Mouse (Mus musculus) neural tube, embryonic 15.5 days (tissue): ENCODE measurements around the gene Slc35e4. TPM values are rescaled to one million over a fixed set of nuclear protein-coding genes. Genes with fewer than 3 reads are reported as not detected.
"Not testable (repeated sequence)": the region's sequence is repeated elsewhere in the genome, so short reads cannot be mapped to it uniquely, and the experiment has no call there.

Experiments
- ATAC-seq: fragments of 200-750 bp; cut with Nextera tagmentation; 2 replicates; pipeline ENCODE4 v1.8.0; 2017; ENCODE audit warnings: mild to moderate bottlenecking, moderate TSS enrichment, moderate library complexity; ENCODE audit not compliant: low FRiP score
- H3K27ac ChIP-seq: fragments of 300-500 bp; sonication (generic); replicated peaks from 2 replicates; pipeline ENCODE4 v1.5.1; 2015; ENCODE audit warnings: mild to moderate bottlenecking, inconsistent platforms
- H3K27me3 ChIP-seq: fragments of 300-500 bp; sonication (generic); replicated peaks from 2 replicates; pipeline ENCODE4 v1.6.1; 2015; ENCODE audit warnings: inconsistent platforms
- H3K36me3 ChIP-seq: fragments of 300-500 bp; sonication (generic); 2 replicates; pipeline ENCODE4 v1.6.1; 2015; ENCODE audit warnings: inconsistent platforms
- H3K4me1 ChIP-seq: fragments of 300-500 bp; sonication (generic); 2 replicates; pipeline ENCODE4 v1.6.1; 2015; ENCODE audit warnings: inconsistent platforms
- H3K4me2 ChIP-seq: fragments of 300-500 bp; sonication (generic); 2 replicates; pipeline ENCODE4 v1.6.1; 2015; ENCODE audit warnings: inconsistent platforms, mild to moderate bottlenecking, moderate library complexity
- H3K4me3 ChIP-seq: fragments of 300-500 bp; sonication (generic); replicated peaks from 2 replicates; pipeline ENCODE4 v1.5.1; 2015; ENCODE audit warnings: mild to moderate bottlenecking, inconsistent platforms
- H3K9ac ChIP-seq: fragments of 300-500 bp; sonication (generic); replicated peaks from 2 replicates; pipeline ENCODE4 v1.6.1; 2015; ENCODE audit warnings: mild to moderate bottlenecking, inconsistent platforms
- H3K9me3 ChIP-seq: fragments of 300-500 bp; sonication (generic); replicated peaks from 2 replicates; pipeline ENCODE4 v1.6.1; 2016; ENCODE audit warnings: inconsistent platforms
- WGBS: fragments of 180-500 bp; shearing (Covaris S2); methylation state at CpG from one replicate; pipeline ENCODE4 v1.1.7; 2015; ENCODE audit warnings: mixed read lengths; 5-methylcytosine and 5-hydroxymethylcytosine counted together
- polyA plus RNA-seq: library from polyadenylated mRNA; unstranded; fragments of >200 nt; fragmentation: Nextera tagmentation; extraction: Ambion mirVana; gene quantifications from 2 replicates; pipeline ENCODE4 v1.2.1, GENCODE M21; 2015

The Slc35e4 gene
- polyA plus RNA-seq, 1 experiment from 2014 or later = 19.8 TPM

DNA sequence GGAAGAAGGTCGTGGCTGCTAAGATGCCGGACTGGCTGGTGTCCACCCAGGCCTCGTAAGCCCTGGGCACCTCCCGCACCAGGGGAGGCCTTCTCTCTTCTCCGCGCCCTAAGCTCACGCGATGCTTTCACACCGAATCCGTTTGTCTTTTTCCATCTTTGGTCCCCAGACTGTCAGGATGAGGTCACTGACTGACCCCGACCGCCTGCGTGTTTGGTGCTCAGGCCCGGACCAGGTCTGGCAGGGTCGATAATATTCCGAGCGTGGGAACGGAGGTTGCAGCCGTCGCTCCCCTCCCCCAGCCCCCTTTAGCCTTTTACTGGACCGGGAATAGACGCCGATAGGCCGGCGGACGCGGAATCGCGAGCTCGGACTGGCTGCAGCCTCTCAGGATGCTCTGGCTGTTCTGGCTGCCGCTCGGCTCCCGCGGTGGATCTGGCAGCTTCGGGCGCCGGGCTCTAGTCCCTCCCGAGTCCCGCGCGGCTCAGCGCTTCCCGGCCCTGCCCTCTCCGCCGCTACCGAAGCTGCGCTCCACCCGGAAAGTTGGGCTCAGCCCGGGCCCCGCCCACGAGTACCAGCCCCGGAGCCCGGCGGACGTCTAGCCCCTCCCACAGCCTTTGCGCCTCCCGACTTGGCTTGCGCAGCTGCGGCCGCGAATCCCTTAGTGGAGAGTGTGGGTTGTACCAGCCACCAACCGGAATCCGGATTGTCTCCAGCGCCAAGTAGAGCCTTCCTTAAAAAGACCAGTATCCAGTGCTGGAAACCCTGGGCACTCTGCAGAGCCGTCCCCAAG lies 952 bp downstream of the Slc35e4 start:
- no peaks in the 10 kb centered on the region for H3K36me3 ChIP-seq
- ATAC-seq = peak; percentile 92
- peak overlapping the region; percentile 61 for H3K9ac ChIP-seq
- H3K4me1 ChIP-seq = peaks cover 57% of the 10 kb centered on the region
- no peaks in the 10 kb centered on the region for H3K27me3 ChIP-seq
- no peaks in the 10 kb centered on the region for H3K9me3 ChIP-seq
- peak overlapping the region; percentile 73 for H3K4me3 ChIP-seq
- under 1% methylated on average over 65 of the region's 65 CpGs for WGBS
- peak overlapping the region; percentile 83 for H3K27ac ChIP-seq
- H3K4me2 ChIP-seq = peak overlapping the region; percentile 96

DNA sequence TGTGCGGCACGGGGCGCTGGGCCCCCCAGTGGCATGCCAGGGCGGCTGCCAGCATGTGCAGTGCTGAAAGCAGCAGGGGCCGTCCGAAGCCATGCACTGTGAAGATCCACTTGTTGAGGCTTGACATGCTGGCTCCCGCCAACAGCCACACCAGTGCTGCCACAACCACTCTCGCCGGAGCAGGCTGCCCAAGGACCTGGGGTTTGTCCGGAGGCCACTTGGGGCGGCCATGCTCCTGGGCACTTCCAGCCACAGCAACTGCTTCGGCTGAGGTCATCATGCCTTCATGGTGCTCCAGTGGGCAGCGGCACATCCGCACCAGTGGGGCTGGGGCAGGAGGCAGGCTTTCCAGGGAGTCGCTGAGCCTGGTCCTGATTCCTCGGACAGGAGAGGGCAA lies 1.6 kb downstream of the Slc35e4 start:
- H3K27ac ChIP-seq = peak overlapping the region; percentile 83
- no peaks in the 10 kb centered on the region for H3K36me3 ChIP-seq
- H3K9ac ChIP-seq = peak overlapping the region; percentile 61
- H3K4me1 ChIP-seq = peaks cover 63% of the 10 kb centered on the region
- H3K4me2 ChIP-seq = peak overlapping the region; percentile 96
- H3K27me3 ChIP-seq = no peaks in the 10 kb centered on the region
- WGBS = 1% methylated on average over 16 of the region's 16 CpGs
- no peaks in the 10 kb centered on the region for H3K9me3 ChIP-seq
- H3K4me3 ChIP-seq = peak overlapping the region; percentile 73
- ATAC-seq = 0 out of 2 replicates have a peak, but pooled peaks have one; percentile 12

DNA sequence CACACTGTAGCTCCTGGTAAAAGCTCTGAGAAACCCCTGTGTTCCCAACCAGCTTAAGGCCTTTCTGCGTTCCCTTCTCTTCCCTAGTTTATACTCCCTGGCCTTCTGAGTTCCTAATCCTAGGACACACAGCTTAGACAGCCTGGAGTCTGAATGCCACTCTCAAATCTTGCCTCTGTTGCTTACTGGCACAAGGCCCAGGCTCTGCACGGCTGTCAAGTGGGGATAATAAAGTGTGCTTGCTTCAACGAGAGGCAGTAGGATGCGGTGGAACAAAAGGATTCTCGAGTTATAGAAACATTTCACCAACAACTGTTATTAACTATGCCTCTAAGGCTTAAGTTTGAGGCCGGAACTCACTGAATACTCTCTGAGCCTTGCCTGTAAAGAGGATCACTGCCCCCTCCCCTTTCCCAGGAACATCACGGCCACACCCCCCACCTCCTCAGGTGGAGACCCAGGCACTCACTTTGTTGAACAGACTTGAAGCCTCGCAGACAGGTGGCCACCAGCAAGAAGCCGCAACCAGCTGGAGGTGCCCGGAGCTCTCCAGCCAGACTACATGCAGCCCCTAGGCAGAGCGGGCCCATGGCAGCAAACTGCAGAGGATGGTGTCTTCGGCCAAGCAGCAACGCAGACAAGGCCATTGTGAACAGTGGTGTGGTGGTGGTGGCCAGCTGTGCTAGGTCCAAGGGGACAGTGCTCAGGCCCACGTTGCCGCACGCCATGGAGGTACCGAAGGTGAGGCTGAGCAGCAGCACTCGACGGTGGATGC lies 2.2 kb downstream of the Slc35e4 start:
- peaks cover 3% of the 10 kb centered on the region; the same call in 1 of the 2 replicates for H3K36me3 ChIP-seq
- peak overlapping the region; percentile 96 for H3K4me2 ChIP-seq
- WGBS = 12% methylated on average over 19 of the region's 19 CpGs
- peak overlapping the region; percentile 83 for H3K27ac ChIP-seq
- H3K9ac ChIP-seq = peak overlapping the region; percentile 61
- ATAC-seq = no peak
- no peaks in the 10 kb centered on the region for H3K9me3 ChIP-seq
- peak overlapping the region; percentile 73 for H3K4me3 ChIP-seq
- peaks cover 64% of the 10 kb centered on the region for H3K4me1 ChIP-seq
- no peaks in the 10 kb centered on the region for H3K27me3 ChIP-seq

DNA sequence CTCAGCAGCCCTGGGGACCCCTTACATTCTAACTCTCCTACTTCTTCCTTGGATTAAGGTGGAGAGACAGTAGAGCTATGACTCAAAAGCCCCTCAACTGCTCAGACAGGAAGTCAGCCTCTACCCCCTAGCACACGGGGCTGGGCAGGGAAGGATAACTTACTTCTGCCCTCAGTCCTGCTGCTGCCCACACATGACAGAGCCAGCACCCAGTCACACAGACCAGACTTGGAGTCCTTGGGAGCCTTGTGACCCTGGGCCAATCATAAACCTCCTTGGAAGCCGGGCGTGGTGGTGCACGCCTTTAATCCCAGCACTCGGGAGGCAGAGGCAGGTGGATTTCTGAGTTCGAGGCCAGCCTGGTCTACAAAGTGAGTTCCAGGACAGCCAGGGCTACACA lies 3.0 kb downstream of the Slc35e4 start:
- H3K4me1 ChIP-seq = peaks cover 64% of the 10 kb centered on the region
- peak overlapping the region; percentile 96 for H3K4me2 ChIP-seq
- 89% methylated on average over 6 of the region's 6 CpGs for WGBS
- peak overlapping the region; percentile 73 for H3K4me3 ChIP-seq
- peak overlapping the region; percentile 30; the same call in 1 of the 2 replicates for H3K9ac ChIP-seq
- not testable (repeated sequence) for H3K27me3 ChIP-seq, ATAC-seq, H3K27ac ChIP-seq, H3K9me3 ChIP-seq
- H3K36me3 ChIP-seq = peaks cover 11% of the 10 kb centered on the region; the same call in 1 of the 2 replicates

DNA sequence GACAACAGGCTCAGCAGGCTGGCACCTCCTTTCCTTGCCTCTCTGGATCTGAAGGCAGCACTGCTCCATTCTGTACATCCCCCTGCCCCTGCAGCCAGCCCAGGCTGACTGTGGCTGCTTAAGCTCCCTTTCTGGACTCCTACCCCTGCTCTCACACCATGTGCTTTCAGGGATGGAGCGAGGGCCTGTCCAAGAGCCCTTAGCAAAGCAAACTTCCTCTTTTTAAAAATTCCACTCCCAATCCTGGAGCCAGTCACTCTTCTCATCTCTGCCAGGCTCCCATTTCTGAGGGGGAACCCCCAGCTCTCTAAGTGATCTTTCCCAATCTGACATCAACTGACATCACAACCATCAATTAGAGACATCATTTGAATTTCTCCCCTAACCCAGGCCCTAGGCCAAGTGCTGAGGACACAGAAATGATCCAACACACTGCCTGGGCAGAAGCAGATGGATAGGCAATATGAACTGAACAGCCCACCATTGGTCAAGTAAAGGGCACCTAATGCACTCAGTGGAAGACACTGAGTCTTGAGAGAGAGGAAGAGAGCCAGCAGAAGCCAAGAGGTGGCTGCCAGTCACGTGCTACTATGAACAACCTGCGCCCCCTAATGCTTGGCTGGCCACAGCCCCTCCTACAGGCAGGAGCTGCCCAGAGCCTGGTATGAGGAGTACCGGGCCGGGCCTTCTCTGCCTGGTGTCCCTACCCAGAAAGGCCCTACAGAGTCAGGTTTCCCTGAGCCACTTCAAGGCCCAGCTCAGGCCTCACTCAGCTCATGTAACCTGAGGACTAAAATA lies 3.8 kb downstream of the Slc35e4 start:
- Histone ChIP-seq H3K27me3 (no peaks in the 10 kb centered on the region), H3K4me1 (peaks cover 64% of the 10 kb centered on the region), H3K9ac (peak overlapping the region; percentile 30; the same call in 1 of the 2 replicates), H3K4me2 (peak overlapping the region; percentile 96), H3K27ac (no peak overlapping the region), H3K9me3 (no peaks in the 10 kb centered on the region), H3K36me3 (peaks cover 14% of the 10 kb centered on the region; the same call in 1 of the 2 replicates), H3K4me3 (peak overlapping the region; percentile 73)
- no peak for ATAC-seq
- WGBS = 62% methylated on average over 5 of the region's 5 CpGs

DNA sequence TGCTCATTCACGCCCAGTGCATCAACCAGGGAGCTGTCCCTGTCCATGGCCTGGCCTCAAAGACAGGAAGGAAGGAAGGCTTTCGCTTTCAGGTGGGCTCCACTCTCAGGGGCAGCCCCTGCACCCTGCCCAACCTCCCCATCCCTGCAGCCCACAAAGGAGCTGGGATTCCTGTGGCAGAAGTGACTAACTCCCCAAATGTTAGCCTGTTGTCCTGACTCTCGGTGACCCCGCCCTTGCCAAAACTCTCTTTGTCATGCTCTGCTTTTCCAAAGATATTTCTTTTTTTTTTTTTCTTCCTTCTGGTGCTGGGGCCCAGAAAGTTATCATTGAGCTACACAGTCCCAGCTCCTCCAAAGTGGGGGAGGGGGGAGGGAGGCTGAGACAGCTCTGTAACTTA lies 5.2 kb downstream of the Slc35e4 start:
- Histone ChIP-seq H3K9ac (no peak overlapping the region), H3K4me3 (no peak overlapping the region), H3K4me2 (peak overlapping the region; percentile 15), H3K4me1 (peaks cover 59% of the 10 kb centered on the region), H3K9me3 (no peaks in the 10 kb centered on the region), H3K27ac (no peak overlapping the region), H3K36me3 (peaks cover 21% of the 10 kb centered on the region; the same call in 1 of the 2 replicates), H3K27me3 (no peaks in the 10 kb centered on the region)
- 86% methylated on average over 4 of the region's 4 CpGs for WGBS
- ATAC-seq = no peak

DNA sequence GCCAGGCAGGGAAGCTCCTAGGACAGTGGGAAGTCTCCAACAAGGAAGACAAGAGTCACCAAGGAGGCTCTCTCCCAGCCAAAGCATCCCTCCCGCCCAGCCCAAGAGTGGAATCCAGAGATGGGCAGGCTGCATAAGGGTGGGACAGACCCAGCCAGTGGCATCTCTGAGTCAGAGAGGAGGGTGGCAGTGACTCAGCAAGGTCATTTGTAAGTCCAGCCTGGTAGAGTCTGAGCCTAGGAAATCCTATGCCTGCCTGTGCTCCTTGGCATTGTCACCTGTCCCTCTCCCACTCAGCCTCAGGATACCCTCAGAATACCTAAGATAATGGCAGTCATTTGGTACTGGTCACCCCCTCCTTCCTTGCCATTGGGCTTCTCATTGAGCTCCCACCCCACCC lies 9.0 kb downstream of the Slc35e4 start:
- Histone ChIP-seq H3K4me3 (no peak overlapping the region), H3K27me3 (no peaks in the 10 kb centered on the region), H3K27ac (no peak overlapping the region), H3K4me1 (peaks cover 29% of the 10 kb centered on the region), H3K36me3 (peaks cover 25% of the 10 kb centered on the region; the same call in 1 of the 2 replicates), H3K9me3 (no peaks in the 10 kb centered on the region), H3K9ac (no peak overlapping the region), H3K4me2 (no peak overlapping the region)
- 94% methylated on average over 1 of the region's 1 CpGs for WGBS
- no peak for ATAC-seq

DNA sequence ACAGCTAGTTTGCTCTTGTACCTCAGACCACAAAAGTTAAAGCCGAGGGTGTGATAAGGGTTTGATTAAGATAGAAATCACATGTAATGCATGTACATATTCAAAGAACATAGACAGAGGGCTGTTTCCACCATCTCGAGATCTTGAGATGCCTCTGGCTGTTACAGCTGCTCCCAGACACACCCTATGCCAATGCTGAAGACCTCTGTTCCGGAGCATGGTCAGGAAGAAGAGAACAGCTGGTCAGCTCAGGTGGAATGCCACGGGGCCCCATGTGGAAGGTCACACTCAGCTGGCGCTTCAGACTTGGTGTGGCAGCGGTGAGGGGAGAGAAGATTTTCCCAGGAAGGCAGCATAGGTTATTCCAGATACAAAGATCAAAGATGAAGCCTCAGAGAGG lies 9.8 kb downstream of the Slc35e4 start:
- WGBS = 83% methylated on average over 6 of the region's 6 CpGs
- no peak for ATAC-seq
- Histone ChIP-seq H3K4me1 (peaks cover 26% of the 10 kb centered on the region), H3K9me3 (no peaks in the 10 kb centered on the region), H3K4me3 (no peak overlapping the region), H3K9ac (no peak overlapping the region), H3K27ac (no peak overlapping the region), H3K4me2 (no peak overlapping the region), H3K27me3 (no peaks in the 10 kb centered on the region), H3K36me3 (peaks cover 25% of the 10 kb centered on the region; the same call in 1 of the 2 replicates)

DNA sequence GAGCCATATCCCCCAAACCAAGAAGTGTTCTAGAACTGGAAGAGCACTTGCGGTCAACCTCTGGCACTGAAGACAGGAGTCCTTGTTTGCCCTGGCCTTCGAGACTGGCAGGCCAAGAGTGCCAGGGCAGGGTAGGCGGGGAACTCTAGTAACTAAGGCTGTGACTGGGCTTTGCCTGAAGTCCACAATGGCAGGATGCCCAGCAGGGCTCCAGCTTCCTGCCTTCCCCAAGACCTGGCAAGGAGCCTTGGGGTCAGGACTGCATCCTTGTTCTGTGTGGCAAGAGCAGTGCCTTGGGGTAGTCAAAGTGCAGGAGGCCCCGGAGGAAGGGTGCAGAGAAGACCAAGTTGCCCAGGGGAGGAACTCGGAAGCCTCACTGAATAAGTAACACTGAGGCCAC lies 11.4 kb downstream of the Slc35e4 start:
- Histone ChIP-seq H3K4me1 (peaks cover 11% of the 10 kb centered on the region; the same call in 1 of the 2 replicates), H3K4me3 (no peak overlapping the region), H3K9me3 (no peaks in the 10 kb centered on the region), H3K36me3 (peaks cover 35% of the 10 kb centered on the region), H3K4me2 (no peak overlapping the region), H3K9ac (no peak overlapping the region), H3K27me3 (no peaks in the 10 kb centered on the region), H3K27ac (no peak overlapping the region)
- WGBS = 77% methylated on average over 5 of the region's 5 CpGs
- ATAC-seq = peak; percentile 37; the same call in 1 of the 2 replicates

DNA sequence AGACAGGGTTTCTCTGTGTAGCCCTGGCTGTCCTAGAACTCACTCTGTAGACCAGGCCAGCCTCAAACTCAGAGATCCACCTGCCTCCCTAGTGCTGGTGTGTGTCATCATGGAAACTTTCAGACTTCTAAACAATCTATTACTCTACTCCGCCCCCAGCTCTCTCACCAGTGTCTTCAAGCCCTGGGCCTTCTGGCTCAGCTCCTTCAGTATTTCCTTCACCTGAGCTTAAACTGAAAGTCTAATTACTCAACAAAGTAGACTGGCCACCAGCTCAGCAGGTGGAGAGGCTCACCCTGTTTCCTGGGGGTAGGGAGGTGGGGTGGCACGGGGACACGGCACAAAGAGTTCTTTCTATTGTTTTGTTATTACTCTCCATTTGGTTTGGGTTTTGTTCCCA lies 11.9 kb downstream of the Slc35e4 start:
- no peak for ATAC-seq
- 88% methylated on average over 3 of the region's 3 CpGs for WGBS
- H3K27me3 ChIP-seq = no peaks in the 10 kb centered on the region
- peaks cover 40% of the 10 kb centered on the region for H3K36me3 ChIP-seq
- H3K9me3 ChIP-seq = no peaks in the 10 kb centered on the region
- peaks cover 8% of the 10 kb centered on the region; the same call in 1 of the 2 replicates for H3K4me1 ChIP-seq
- H3K9ac ChIP-seq = no peak overlapping the region
- H3K4me3 ChIP-seq = no peak overlapping the region
- no peak overlapping the region for H3K4me2 ChIP-seq
- H3K27ac ChIP-seq = no peak overlapping the region

DNA sequence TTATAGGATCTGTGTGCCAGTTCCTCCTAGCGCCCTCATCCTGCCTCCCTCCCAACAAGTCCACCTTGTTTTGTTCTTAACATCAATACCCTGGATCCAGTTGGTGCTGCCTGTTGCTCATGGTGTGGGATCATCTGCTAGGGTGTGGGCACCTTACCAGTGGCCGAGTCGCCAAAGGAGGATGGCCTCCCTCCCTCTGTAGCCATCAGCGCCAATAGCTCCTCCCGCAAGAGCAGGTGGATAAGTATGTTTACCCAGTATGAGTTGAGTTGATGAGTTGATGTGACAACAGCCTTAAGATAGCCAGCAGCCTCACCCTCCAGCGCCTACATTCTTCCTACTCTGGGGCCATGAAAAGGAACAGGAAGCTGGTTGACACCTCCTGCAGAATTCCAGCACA lies 14.2 kb downstream of the Slc35e4 start:
- peaks cover 35% of the 10 kb centered on the region for H3K36me3 ChIP-seq
- no peak overlapping the region for H3K4me2 ChIP-seq
- H3K9ac ChIP-seq = no peak overlapping the region
- WGBS = 91% methylated on average over 6 of the region's 6 CpGs
- ATAC-seq = no peak
- no peak overlapping the region for H3K27ac ChIP-seq
- no peak overlapping the region for H3K4me3 ChIP-seq
- no peaks in the 10 kb centered on the region for H3K27me3 ChIP-seq
- H3K9me3 ChIP-seq = no peaks in the 10 kb centered on the region
- peaks cover 16% of the 10 kb centered on the region for H3K4me1 ChIP-seq
